Mouse (Mus musculus) heart, postnatal 0 days (tissue): ENCODE results near the gene Dcaf8. TPM values are rescaled to one million over a fixed set of nuclear protein-coding genes. Genes with fewer than 3 reads are reported as not detected.

ENCODE experiments used
- ATAC-seq: fragments of 200-750 bp; cut with Nextera tagmentation; 2 replicates; pipeline ENCODE4 v1.8.0; 2017; ENCODE audit warnings: low read depth, moderate number of reproducible peaks, moderate library complexity; ENCODE audit not compliant: insufficient read depth
- DNase-seq: peaks from one replicate; pipeline ENCODE4 v3.0.0-alpha.2; 2016; ENCODE audit warnings: low spot score
- H3K27ac ChIP-seq: fragments of 300-500 bp; sonication (generic); 2 replicates; pipeline ENCODE4 v1.5.1; 2014; ENCODE audit warnings: low read depth, mild to moderate bottlenecking
- H3K27me3 ChIP-seq: fragments of 300-500 bp; sonication (generic); 2 replicates; pipeline ENCODE4 v1.6.1; 2014; ENCODE audit warnings: low read length, mixed read lengths; ENCODE audit not compliant: control insufficient read depth, insufficient read depth
- H3K36me3 ChIP-seq: fragments of 300-500 bp; sonication (generic); replicated peaks from 2 replicates; pipeline ENCODE4 v1.6.1; 2014; ENCODE audit warnings: low read length, mixed read lengths; ENCODE audit not compliant: control insufficient read depth, insufficient read depth
- H3K4me1 ChIP-seq: fragments of 300-500 bp; sonication (generic); 2 replicates; pipeline ENCODE4 v1.6.1; 2014; ENCODE audit warnings: antibody characterized with exemption; ENCODE audit not compliant: control insufficient read depth, insufficient read depth
- H3K4me2 ChIP-seq: fragments of 300-500 bp; sonication (generic); 2 replicates; pipeline ENCODE4 v1.6.1; 2014; ENCODE audit warnings: low read depth, mild to moderate bottlenecking, low read length, moderate library complexity
- H3K4me3 ChIP-seq: fragments of 300-500 bp; sonication (generic); 2 replicates; pipeline ENCODE4 v1.5.1; 2014; ENCODE audit warnings: low read depth, low read length
- H3K9ac ChIP-seq: fragments of 300-500 bp; sonication (generic); replicated peaks from 2 replicates; pipeline ENCODE4 v1.6.1; 2014; ENCODE audit warnings: low read depth, low read length, mixed read lengths
- H3K9me3 ChIP-seq: fragments of 300-500 bp; sonication (generic); replicated peaks from 2 replicates; pipeline ENCODE4 v1.6.1; 2016; ENCODE audit warnings: low read length; ENCODE audit not compliant: control insufficient read depth
- CTCF ChIP-seq: IDR thresholded peaks from 2 replicates; pipeline ENCODE4 v1.5.1; 2016; ENCODE audit warnings: antibody characterized with exemption, control low read depth, low read depth
- EP300 ChIP-seq: IDR thresholded peaks from 2 replicates; pipeline ENCODE4 v1.6.1; 2016; ENCODE audit warnings: antibody characterized with exemption, low read depth
- WGBS: fragments of 180-500 bp; shearing (Covaris S2); extraction: QIAGEN DNeasy Blood & Tissue Kit; methylation state at CpG from one replicate; pipeline ENCODE4 v1.1.7; 2014; 5-methylcytosine and 5-hydroxymethylcytosine counted together
- polyA plus RNA-seq: library from polyadenylated mRNA; unstranded; fragments of >200 nt; fragmentation: Nextera tagmentation; extraction: Ambion mirVana; gene quantifications from 2 replicates; pipeline ENCODE4 v1.2.1, GENCODE M21; 2015
- total RNA-seq: library from RNA; depleted of rRNA; stranded (reverse); fragments of >200 nt; gene quantifications from 2 replicates; pipeline ENCODE4 v1.2.3, GENCODE M21; 2014; ENCODE audit warnings: low replicate concordance

Gene Dcaf8
- total and polyA plus RNA-seq, 2 experiments from 2014 or later, result 116 to 129 TPM

GRCm38 (mm10) chr1:172204033-172204813, 56.3 kb downstream of the Dcaf8 start:
- Histone ChIP-seq H3K9me3 (no peaks in the 10 kb centered on the region), H3K9ac (0 out of 2 replicates have a peak overlapping the region, but pooled peaks have one; percentile 5), H3K27ac (peak overlapping the region; percentile 95), H3K4me2 (peak overlapping the region; percentile 81), H3K27me3 (no peaks in the 10 kb centered on the region), H3K4me1 (peaks cover 55% of the 10 kb centered on the region), H3K4me3 (no peak overlapping the region), H3K36me3 (peaks cover 20% of the 10 kb centered on the region)
- TF ChIP-seq EP300, result no peak
- no peak for TF ChIP-seq CTCF
- ATAC-seq (no peak), DNase-seq (no peak)
- WGBS, result 26% methylated on average over 9 of the region's 9 CpGs

- Histone ChIP-seq H3K36me3 (peaks cover 12% of the 10 kb centered on the region), H3K4me2 (peak overlapping the region; percentile 81), H3K27ac (peak overlapping the region; percentile 95), H3K4me3 (peak overlapping the region; percentile 85), H3K9ac (peak overlapping the region; percentile 88), H3K4me1 (peaks cover 55% of the 10 kb centered on the region), H3K27me3 (no peaks in the 10 kb centered on the region), H3K9me3 (no peaks in the 10 kb centered on the region)
- no peak for TF ChIP-seq CTCF
- no peak for TF ChIP-seq EP300
- DNase-seq, result no peak
- 52% methylated on average over 15 of the region's 15 CpGs for WGBS
- ATAC-seq, result no peak
These were observed 57.2 kb downstream of the Dcaf8 start for GRCm38 (mm10) chr1:172204814-172205740.

GRCm38 (mm10) chr1:172205741-172206087, 57.8 kb downstream of the Dcaf8 start:
- DNase-seq (no peak), ATAC-seq (no peak)
- Histone ChIP-seq H3K27ac (peak overlapping the region; percentile 95), H3K4me2 (peak overlapping the region; percentile 81), H3K4me1 (peaks cover 55% of the 10 kb centered on the region), H3K9me3 (no peaks in the 10 kb centered on the region), H3K9ac (peak overlapping the region; percentile 88), H3K27me3 (no peaks in the 10 kb centered on the region), H3K4me3 (peak overlapping the region; percentile 85), H3K36me3 (0 out of 2 replicates have a peak, but pooled peaks cover 8% of the 10 kb centered on the region)
- WGBS, result 3% methylated on average over 3 of the region's 3 CpGs
- TF ChIP-seq EP300, result no peak

- under 1% methylated on average over 38 of the region's 40 CpGs for WGBS
- ATAC-seq, result peak; percentile 83
- H3K4me2 ChIP-seq, result peak within 1 kb of the TSS; percentile 81
- no peaks in the 10 kb centered on the region for H3K9me3 ChIP-seq
- peak; percentile 85 for DNase-seq
- peak within 1 kb of the TSS; percentile 95 for H3K27ac ChIP-seq
- TF ChIP-seq EP300 (no peak), CTCF (no peak)
- peak within 1 kb of the TSS; percentile 85 for H3K4me3 ChIP-seq
- peak within 1 kb of the TSS; percentile 88 for H3K9ac ChIP-seq
- 0 out of 2 replicates have a peak, but pooled peaks cover 8% of the 10 kb centered on the region for H3K36me3 ChIP-seq
- peaks cover 49% of the 10 kb centered on the region for H3K4me1 ChIP-seq
- no peaks in the 10 kb centered on the region for H3K27me3 ChIP-seq
These were observed 58.4 kb downstream of the Dcaf8 start, which contains the start of gene Pea15a for GRCm38 (mm10) chr1:172206141-172206917. TSS of gene Pea15a (minus strand) at chr1:172206804.

GRCm38 (mm10) chr1:172207111-172207584, 59.3 kb downstream of the Dcaf8 start:
- H3K4me2 ChIP-seq, result peak overlapping the region; percentile 81
- no peaks in the 10 kb centered on the region for H3K27me3 ChIP-seq
- no peak for DNase-seq
- peak overlapping the region; percentile 88 for H3K9ac ChIP-seq
- ATAC-seq, result peak; percentile 22; the same call in 1 of the 2 replicates
- TF ChIP-seq CTCF (no peak), EP300 (no peak)
- 9% methylated on average over 7 of the region's 7 CpGs for WGBS
- H3K4me1 ChIP-seq, result peaks cover 41% of the 10 kb centered on the region
- peak overlapping the region; percentile 85; the same call in 1 of the 2 replicates for H3K4me3 ChIP-seq
- peak overlapping the region; percentile 95 for H3K27ac ChIP-seq
- no peaks in the 10 kb centered on the region for H3K9me3 ChIP-seq
- H3K36me3 ChIP-seq, result 0 out of 2 replicates have a peak, but pooled peaks cover 8% of the 10 kb centered on the region
